10 mouse cellular contexts compared by ENCODE assay signal in genomic region chr11:77822781-77823180, GRCm38 (mm10). TPM values are rescaled to one million over a fixed set of nuclear protein-coding genes. Genes with fewer than 3 reads are reported as not detected.
DNase-seq lines count a peak whose midpoint lies in the region; ATAC-seq lines count a peak whose summit lies in the region.
"Had no signal": no experiment of that assay in that cellular context is flagged by ENCODE, and none has a peak within 500 bp of the region (broad histone marks: within the 10 kb centered on the region; RNA-seq: fewer than 3 reads in every experiment).

No protein-coding gene starts in this region.

- no peak overlapping the region for H3K4me3 ChIP-seq in neural tube, embryonic 11.5 days (ENCODE audit: low read depth, low read length)
- H3K4me3 ChIP-seq: embryonic facial prominence, embryonic 13.5 days; limb, embryonic 12.5 days had no signal

- no peak overlapping the region for H3K4me2 ChIP-seq in neural tube, embryonic 11.5 days (ENCODE audit: low read depth)
- H3K4me2 ChIP-seq: embryonic facial prominence, embryonic 13.5 days; limb, embryonic 12.5 days had no signal

- H3K36me3 ChIP-seq in neural tube, embryonic 11.5 days (ENCODE audit: control insufficient read depth, insufficient read depth, low read length), result peaks cover 7% of the 10 kb centered on the region

- no peak overlapping the region for H3K9ac ChIP-seq in neural tube, embryonic 11.5 days (ENCODE audit: low read length)
- H3K9ac ChIP-seq: embryonic facial prominence, embryonic 13.5 days; limb, embryonic 12.5 days had no signal

- H3K4me1 ChIP-seq in neural tube, embryonic 11.5 days (ENCODE audit: control insufficient read depth, insufficient read depth, low read length), result no peaks in the 10 kb centered on the region
- H3K4me1 ChIP-seq: limb, embryonic 12.5 days had no signal

- no peak for ATAC-seq in frontal cortex, adult (ENCODE audit: low TSS enrichment)
- peak; percentile 43; the same call in 1 of the 2 replicates for ATAC-seq in common myeloid progenitor, adult 5-6 weeks (replicated peaks; ENCODE audit: low read depth, poor library complexity, severe bottlenecking)
- ATAC-seq in neural tube, embryonic 11.5 days (ENCODE audit: insufficient read depth, low FRiP score, low TSS enrichment), result no peak

- no peaks in the 10 kb centered on the region for H3K9me3 ChIP-seq in neural tube, embryonic 11.5 days (ENCODE audit: control insufficient read depth, low read length)
- H3K9me3 ChIP-seq: embryonic facial prominence, embryonic 13.5 days; limb, embryonic 12.5 days had no signal

- H3K27me3 ChIP-seq in neural tube, embryonic 11.5 days (ENCODE audit: control insufficient read depth, insufficient read depth, low read length), result 0 out of 2 replicates have a peak, but pooled peaks cover 5% of the 10 kb centered on the region
- H3K27me3 ChIP-seq: embryonic facial prominence, embryonic 13.5 days had no signal

- DNase-seq in frontal cortex, postnatal 25 days (ENCODE audit: low spot score in 2 of 2), result peak; percentile 62 to 64
- DNase-seq in urinary bladder, postnatal 14 days (ENCODE audit: low spot score), result peak; percentile 38
- DNase-seq in urinary bladder, postnatal 4 days (ENCODE audit: low spot score in 2 of 2), result no peak
- DNase-seq in left cerebral cortex, postnatal 25 days (ENCODE audit: low spot score in 2 of 2), result peak; percentile 67
- DNase-seq in neural tube, embryonic 11.5 days (ENCODE audit: low spot score), result peak; percentile 76
- peak; percentile 85 for DNase-seq in thymus, postnatal 4 days

- intact Hi-C loops in left cerebral cortex, postnatal 25 days (cut with DNase I), result loop anchor here (10.0 kb wide), 1 partner anchor 352 kb away; the partner anchor contains the start of genes Nek8 and Tlcd1

- WGBS in neural tube, embryonic 11.5 days, result 19% methylated on average over 7 of the region's 7 CpGs

- H3K27ac ChIP-seq in neural tube, embryonic 11.5 days (ENCODE audit: low read depth, low read length), result no peak overlapping the region
- H3K27ac ChIP-seq: embryonic facial prominence, embryonic 13.5 days; limb, embryonic 12.5 days had no signal

RNA-seq across cellular contexts. Expression of gene Gm10277, which starts 35.2 kb away (rescaled TPM):
- total RNA-seq in common myeloid progenitor, adult 5-6 weeks (2017), result 0.05 TPM in 1 of 2 replicates, not detected in the other
- total RNA-seq in left cerebral cortex, postnatal 25 days (2021), result not detected
- polyA plus RNA-seq in neural tube, embryonic 11.5 days (2014; fragmentation: Nextera tagmentation; extraction: Ambion mirVana), result 0.68 and 0.93 TPM in 2 replicates

RNA-seq across cellular contexts. Expression of gene Myo18a, which starts 59.7 kb away (rescaled TPM):
- total RNA-seq in common myeloid progenitor, adult 5-6 weeks (2017), result 118 and 140 TPM in 2 replicates
- 100 to 1,000 TPM; 156 to 157 TPM for total RNA-seq in left cerebral cortex, postnatal 25 days (2021)
- 26.5 and 31.3 TPM in 2 replicates for polyA plus RNA-seq in neural tube, embryonic 11.5 days (2014; fragmentation: Nextera tagmentation; extraction: Ambion mirVana)

Comparison
In these comparisons a context has a peak if more than half of its experiments do, and no peak if none do; other contexts are left out.
1. DNase-seq: peak in frontal cortex, postnatal 25 days (2 of 2), urinary bladder, postnatal 14 days (single experiment), left cerebral cortex, postnatal 25 days (2 of 2), neural tube, embryonic 11.5 days (single experiment) and thymus, postnatal 4 days (single experiment); none in urinary bladder, postnatal 4 days (0 of 2).